Mouse (Mus musculus) cerebellum, postnatal 10 days (tissue): ENCODE data around the gene Etv1.
"Not testable (repeated sequence)": the region's sequence is repeated elsewhere in the genome, so short reads cannot be mapped to it uniquely, and the experiment has no call there.

Experiments used
- DNase-seq, 2 experiments: peaks; one replicate each; pipeline ENCODE4 v3.0.0; 2021; ENCODE audit warnings: mixed read lengths in 2 of 2

Etv1 gene

DNA sequence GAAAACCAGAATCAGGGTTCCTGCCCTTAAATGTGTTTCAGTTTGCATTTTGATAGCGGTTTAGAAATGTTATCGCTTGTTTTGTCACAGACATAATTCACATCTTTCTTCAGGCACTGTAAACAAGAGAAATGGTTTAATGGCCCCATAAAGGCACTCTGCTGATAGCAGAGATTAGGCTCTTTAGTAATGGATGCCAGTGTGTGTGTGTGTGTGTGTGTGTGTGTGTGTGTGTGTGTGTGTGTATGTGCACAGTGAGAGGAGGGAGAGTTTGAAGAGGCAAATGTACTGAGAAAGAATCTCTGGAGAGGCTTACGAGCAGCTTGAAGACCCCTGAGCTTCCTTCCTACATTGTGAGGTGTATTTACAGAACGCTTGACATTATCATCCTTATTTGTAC, 41.5 kb downstream of the Etv1 start:
- no peak for DNase-seq

DNA sequence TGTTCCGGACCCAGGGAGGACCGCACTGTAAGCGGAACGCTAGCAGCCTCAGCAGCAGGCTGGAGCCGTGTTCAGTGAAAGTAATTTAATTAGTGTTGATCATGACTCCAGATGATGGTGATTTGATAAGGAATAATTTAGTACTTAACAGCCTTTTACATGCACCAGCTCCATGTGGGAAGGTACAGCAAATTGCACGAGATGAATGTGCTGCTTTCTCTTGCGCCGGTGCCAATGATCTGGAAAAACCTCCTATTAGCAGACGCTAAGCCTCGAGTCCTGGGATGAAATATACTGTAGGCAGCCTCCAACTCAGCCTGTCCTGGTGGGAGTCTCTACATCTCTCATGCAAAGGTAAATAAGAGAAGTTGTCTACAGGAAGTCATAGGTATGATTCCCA, 45.2 kb downstream of the Etv1 start:
- peak; percentile 12 to 27 for DNase-seq

DNA sequence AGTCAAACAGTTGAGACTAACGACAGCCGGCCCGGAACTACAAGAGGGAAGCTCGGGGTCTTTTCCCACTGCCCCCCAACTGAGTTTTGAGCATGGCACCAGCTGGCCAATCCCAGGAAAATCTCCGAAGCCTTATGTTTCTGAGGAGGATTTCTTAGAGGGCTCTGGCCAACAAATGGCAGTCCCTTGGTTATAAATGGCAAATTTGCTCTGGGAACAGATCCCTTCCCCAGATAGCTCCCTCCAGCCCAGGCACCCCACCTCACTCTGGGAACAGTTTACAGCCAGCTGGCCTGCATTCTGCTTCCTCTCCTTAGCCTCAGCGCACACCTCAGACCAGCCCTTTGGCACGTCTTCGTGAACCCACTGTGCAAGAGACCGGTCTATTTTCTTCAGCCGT, 53.8 kb downstream of the Etv1 start:
- peak; percentile 89 to 94 for DNase-seq

DNA sequence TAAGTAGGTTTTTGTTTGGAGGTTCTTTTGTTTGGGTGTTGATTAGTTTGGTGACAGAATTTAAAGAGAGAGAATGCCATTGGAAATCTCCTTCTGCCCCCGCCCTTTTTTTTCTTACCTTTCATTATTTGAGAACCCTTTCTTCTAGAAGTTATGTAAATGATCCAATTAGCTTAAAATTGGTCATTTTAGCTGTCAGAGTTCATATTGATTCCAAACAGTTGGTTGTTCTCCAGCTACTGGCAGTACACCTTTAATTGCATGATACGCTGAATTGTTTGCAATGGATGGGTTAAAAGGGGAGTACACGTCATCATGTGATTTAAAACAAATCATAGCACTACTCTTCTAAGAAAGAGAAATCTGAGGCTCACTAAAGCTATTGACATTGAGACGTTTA, 55.4 kb downstream of the Etv1 start:
- DNase-seq: no peak

DNA sequence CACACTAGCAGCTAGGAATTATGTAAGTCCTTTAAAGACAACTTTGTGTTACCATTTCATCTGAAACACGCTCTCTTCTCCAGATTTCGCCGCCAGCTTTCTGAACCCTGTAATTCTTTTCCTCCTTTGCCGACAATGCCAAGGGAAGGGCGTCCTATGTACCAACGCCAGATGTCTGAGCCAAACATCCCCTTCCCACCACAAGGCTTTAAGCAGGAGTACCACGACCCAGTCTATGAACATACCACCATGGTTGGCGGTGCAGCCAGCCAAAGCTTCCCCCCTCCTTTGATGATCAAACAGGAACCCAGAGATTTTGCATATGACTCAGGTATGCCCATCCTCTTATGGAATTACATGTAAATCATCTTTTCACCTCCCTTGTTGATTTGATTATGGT, 55.8 kb downstream of the Etv1 start:
- DNase-seq: not testable (repeated sequence)

DNA sequence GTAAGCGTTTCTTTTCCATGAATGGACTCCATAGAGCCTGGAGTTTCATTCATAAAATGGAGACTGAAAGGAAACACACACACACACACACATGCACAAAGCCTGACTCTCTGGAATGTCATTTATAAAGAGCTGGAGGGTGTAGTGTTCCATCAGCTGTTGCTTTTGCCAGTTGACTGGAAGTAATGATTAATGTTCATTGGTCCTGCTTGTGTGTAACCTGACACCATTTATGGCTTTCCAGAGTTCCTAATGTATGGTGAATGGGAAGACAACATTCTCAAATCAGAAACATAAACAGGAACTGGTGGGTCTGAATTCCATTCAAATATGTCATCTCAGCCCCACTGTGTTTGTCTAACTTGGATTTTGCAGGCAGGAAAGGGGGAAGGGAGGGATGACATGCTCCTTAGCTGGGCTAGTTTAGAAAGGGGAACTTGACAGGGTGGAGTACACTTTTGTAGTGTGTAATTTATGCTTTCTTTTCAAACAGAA, 64.7 kb downstream of the Etv1 start:
- no peak for DNase-seq

DNA sequence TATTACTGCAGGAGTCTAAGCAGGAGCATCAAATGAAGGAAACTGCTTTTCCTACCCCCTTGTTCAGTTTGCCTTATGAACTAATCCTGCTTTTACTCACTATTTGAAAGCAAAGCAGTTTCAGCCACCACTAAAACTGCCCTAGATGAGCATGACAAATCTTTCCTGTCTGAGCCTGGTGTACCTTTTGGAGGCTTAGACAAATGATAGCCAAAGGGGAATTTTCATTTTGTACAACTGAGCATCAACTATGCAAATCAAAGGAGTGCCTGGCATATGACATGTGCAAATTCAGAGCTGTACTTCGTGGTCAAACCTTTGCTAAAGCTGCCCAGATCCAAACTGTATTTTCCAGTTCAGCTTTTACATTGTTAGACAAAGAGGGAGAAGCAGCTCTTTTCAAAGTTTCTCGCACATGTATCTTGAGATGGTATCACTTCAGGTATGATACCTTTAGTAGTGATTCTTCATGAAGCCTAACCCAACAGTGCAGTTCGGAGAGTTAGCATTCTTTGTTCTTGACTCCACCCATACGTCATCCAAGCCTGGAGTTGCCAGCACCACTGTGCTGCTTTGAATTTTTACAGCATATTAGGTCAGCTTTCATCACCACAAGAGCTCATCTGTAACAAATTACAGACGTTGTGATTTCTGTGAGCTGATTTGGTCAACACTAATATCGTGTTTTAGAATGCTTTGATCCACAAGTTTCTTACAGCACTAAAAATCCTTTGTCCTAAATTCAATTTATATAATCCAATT, 68.5 kb downstream of the Etv1 start:
- no peak for DNase-seq

DNA sequence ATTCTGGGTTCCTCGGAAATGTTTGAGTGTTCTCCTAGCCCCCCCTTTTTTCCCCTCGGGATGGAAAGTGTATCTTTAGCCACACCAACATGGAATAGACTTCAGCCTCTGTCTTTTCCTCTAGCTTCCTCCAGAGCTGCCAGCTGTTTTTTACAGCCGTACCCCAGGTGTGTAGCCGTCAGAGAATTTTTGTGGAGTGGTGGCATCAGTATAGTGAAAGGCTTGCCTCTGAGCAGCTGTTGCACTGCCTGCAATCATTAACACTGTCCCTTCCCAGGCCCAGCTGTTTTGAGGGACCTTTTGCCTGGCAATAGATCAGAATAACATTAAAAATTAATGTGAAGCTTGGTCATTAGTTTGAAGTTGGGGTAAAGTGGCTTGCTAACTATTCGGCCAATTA, 70.8 kb downstream of the Etv1 start:
- DNase-seq: no peak

DNA sequence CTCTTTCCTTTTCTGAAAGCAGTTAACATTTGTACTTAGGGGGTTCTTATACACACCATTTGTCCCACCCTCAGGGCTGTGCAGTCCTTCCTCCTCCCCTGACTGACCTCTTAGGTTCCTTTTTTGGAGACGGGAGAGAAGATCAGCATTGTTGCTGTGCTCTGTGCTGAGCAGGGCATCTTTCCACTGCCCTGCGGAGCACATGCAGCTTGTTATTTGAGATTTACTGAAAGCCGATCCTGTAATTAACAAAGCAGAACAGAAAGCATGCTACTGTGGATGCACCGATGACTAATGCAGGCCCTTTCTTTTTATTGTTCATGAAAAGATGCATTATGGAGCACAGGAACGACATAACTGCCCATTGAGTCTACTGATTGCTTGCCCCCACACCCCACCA, 75.1 kb downstream of the Etv1 start:
- no peak for DNase-seq

DNA sequence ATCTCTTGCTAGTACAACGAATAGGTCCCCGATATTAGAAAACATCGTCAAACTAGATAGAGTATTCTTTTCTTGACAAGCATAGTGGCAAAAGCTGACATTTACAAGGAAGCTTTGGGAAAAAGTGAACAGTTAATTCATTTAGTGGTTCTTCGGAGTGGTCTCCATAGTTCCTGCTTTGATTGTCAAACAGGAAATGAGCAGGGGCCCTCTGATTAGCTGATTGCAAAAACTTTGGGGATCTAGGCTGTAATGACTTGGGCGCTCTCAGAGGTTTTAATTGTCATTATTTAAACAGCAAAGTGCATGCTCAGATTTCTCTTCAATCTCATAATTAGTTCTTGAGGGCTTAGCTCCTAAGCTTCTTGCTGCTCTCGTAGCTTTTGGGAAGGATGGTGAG, 75.6 kb downstream of the Etv1 start:
- no peak for DNase-seq

DNA sequence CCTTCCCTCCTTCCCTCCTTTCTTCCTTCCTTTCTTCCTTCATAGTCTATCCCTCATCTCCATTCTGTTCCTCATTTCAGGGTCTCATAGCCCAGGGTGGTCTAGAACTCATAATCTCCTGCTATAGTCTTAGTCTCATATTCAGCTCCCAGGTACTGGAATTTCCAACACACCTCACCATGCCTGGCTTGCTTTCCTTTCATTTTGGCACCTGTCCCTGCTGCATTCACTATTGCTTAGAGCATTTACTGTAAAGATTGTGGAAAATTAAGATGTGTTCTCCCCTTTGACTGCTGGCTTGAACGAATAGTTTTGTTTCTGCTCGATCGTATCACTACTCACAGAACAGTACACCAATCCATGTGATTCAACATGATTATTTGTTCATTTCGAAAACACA, 80.5 kb downstream of the Etv1 start:
- DNase-seq: peak in 1 of 2 experiments; percentile 25

DNA sequence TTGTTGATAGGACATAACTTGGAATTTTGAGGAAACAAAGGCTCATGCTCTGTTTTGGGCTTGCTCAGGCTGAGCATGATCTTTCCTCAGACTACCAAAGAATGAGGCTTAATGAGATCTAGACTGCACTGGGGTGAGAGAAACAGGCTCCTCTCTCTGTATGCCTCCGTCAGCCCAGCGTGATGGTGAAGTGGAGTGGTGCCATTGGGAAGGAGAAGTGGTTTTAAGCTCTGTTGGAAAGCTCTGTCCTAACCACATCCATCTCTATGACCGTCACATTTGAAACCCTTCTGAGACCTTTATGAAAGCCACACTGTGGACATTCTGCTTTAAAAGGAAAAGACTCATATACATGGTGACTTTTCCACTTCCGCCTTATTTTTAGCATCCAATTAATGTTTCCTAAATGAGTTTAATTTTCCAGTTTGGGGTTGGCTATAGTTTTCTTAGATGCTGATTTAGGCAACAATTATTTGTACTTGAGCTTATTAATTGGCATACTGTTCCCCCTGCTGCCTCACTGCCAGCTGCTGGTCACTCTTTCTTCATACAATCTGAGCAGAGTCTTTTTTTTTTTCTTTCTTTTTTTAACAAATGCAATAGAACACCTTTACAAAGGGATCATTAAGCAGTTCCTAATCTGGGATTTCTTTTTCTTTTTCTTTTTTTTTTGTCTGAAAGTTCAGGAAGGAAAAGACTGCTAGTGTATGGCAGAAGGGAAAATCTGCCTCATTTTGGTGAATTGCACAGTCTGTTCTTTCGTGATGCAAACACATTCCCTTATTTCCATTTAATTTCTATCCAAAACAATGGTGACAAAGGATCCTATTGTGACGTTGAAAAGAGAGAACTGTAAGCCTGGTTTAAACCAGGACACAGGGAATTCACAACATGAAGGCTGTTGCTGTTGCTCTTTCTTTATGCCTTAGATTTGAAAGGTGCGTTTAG, 81.3 kb downstream of the Etv1 start:
- DNase-seq: no peak

DNA sequence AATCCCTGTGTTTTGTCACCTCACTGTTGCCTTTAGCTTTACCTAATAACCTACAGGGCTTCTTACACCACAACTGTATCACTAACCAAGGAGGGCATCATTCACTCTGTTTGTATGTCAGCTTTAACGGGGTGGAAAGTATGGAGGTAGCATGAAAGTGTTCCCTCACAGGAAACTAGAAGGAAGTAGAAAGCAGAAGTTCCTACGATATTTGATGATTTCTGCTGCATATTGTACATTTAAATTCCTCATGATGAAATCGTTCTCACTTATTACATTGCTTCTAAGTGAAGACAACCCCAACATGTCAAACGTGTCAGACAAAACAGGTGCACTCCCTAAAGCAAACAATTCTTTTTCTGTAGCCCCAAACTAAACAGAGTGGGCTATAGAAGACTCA, 84.2 kb downstream of the Etv1 start:
- no peak for DNase-seq

DNA sequence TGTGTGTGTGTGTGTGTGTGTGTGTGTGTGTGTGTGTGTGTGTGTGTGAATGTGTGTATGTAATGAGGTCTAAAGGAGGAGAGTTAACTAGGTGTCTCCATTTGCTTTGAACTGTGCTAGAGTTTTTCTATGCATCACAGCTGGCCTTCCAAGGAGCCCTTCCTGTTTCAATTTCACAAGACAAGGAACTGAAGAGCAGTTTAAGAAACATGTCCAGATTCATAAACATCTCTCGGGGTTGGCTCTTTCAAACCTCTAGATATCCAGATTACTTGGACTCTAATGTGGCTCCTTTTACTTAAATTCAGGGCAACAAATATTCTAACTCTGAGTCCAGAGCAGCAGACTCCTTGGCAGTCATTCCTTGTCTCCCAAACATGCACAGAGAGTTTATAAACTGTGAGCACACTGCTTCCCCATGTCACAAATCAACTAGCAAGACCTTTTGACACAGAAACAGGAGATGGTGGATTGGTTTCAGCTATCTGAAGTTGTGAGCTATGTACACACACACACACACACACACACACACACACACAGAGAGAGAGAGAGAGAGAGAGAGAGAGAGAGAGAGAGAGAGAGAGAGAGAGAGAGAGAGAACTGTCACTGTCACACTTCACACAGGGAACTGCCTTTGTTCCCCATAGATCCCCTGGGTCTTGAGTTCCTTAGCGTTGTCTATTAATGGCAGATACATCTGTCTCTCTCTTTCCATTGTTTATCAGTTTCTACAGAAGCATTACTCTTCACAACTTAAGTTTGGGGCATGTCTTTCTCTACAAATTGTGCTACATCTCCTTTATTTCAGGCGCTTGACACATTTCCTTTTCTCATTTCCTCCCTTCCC, 85.0 kb downstream of the Etv1 start:
- no peak for DNase-seq

DNA sequence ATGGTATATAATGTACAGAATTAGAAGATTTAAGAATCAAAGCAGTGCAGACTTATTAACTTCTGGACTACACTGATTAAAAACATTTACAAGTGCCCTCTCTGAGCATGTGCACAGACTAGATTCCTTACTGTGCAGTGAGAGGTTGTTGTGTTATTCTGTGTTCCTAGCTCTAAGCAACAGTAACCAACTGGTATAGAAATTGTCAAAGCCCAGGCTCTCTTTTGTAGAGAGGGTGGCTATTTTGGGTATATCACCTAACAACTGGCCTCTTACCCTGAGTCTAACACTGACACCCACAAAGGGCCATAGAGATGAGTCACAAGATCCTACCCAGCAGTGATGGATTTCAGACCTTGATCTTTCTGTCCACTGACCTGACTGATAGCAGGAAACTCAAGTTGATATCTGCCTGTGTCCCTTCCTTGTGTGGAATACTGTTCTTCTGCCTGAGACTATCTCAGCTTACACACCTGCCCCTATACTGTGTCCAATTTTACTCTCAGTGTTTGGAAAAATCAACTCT, 95.4 kb downstream of the Etv1 start:
- no peak for DNase-seq

DNA sequence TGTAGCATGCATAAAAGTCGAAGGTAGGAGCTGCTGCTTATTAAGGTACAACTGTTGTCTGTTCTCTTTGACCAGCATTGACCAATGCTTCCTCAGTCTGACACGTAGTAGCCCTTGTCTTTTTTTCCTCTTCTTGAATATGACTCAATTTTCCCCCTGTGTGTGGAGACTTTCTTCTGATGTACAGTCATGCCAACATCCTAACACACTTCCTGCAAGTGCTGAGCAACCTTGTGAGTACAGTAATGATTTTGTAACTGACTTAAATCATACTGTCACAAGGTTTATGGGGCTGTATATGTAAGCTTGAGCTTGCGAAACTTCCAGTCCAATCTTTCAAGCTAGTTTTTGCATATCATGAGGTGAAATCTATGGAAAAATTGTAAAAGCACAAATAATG, 125.3 kb downstream of the Etv1 start:
- DNase-seq: no peak

DNA sequence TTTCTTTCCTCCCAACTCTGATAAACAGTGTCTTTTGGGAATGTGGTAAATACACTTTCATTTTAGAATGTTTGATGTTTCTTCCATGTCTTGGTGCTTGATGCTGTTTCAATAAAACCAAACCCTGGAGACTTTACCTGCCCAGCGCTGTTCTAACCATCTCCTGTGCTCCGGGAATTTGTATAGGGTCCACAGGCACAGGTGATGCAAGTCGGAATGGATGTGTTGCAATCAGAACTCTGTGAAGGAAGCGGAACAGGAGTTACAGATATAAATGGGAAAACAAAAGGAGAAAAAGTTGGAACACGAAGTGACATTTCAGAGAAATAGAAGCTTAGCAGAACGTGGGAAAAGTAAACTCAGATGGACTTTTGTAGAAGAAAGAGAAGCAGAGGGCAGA, 127.1 kb downstream of the Etv1 start:
- no peak for DNase-seq

DNA sequence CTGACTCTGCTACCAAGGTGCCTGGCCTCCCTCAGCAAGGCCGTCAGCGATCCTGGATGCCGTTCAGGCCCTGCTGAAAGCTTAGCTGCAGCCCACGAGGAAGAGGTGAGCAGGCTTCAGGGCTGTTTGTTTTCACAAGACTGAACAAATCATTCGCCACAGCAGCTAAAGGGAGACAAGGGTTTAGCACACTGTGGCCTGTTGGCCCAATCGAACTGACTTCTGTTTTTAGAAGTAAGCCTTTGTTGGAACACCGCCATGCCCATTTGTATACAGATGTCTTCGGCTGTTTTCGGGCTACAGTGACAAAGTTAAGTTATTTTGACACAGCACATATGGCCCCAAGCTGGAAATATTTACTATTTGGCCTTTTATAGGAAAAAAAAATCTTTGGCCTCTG, 127.6 kb downstream of the Etv1 start:
- peak; percentile 59 to 61 for DNase-seq

DNA sequence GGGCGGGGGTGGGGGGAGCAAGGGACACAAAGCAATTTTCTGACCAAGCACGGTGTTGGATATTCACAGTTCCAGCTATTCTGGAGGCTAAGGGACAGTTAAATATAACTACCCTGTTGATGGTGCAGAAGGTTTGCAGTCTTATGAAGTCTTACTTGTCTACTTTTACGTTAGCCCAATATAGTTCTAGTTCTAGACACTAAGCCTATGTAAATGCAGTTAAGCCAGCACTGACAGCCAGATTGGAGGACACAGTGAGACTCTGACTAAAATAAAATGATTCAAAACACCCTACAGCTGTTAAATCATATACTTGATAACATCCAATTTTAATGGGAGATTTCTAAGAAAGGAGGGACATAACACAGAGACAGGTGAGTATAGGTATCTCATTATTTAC, 129.8 kb downstream of the Etv1 start:
- DNase-seq: no peak
